Mouse (Mus musculus): Measurements from ENCODE around the gene Gm13698. TPM values are rescaled to one million over a fixed set of nuclear protein-coding genes. Genes with fewer than 3 reads are reported as not detected.

The Gm13698 gene
- polyA plus RNA-seq (2015; fragmentation: Nextera tagmentation; extraction: Ambion mirVana) = not detected in 2 replicates

GRCm38 (mm10) chr2:83955393-83955792 lies at the start of gene Gm13698:
Gene Gm13698, plus strand, starts transcription at chr2:83955693.

GRCm38 (mm10) chr2:83940931-83941361 lies 14.5 kb upstream of the Gm13698 start, which contains the start of gene Zswim2:
Gene Zswim2, minus strand, starts transcription at chr2:83941228.

GRCm38 (mm10) chr2:83961203-83961602 lies 5.7 kb downstream of the Gm13698 start, which contains the start of gene Gm13693:
Gene Gm13693, plus strand, starts transcription at chr2:83961503.

GRCm38 (mm10) chr2:83967013-83967412 lies 11.5 kb downstream of the Gm13698 start, which contains the start of gene Gm13695:
Gene Gm13695, plus strand, starts transcription at chr2:83967313.

GRCm38 (mm10) chr2:83972823-83973222 lies 17.3 kb downstream of the Gm13698 start, which contains the start of gene Gm13696:
Gene Gm13696, plus strand, starts transcription at chr2:83973123.

GRCm38 (mm10) chr2:83978633-83979032 lies 23.1 kb downstream of the Gm13698 start, which contains the start of gene Gm13694:
Gene Gm13694, plus strand, starts transcription at chr2:83978933.

GRCm38 (mm10) chr2:83984443-83984842 lies 28.9 kb downstream of the Gm13698 start, which contains the start of gene Gm13697:
Gene Gm13697, plus strand, starts transcription at chr2:83984743.

GRCm38 (mm10) chr2:83990253-83990652 lies 34.8 kb downstream of the Gm13698 start, which contains the start of gene Gm13691:
Gene Gm13691, plus strand, starts transcription at chr2:83990553.

Other genes with a start within 250 kb of the Gm13698 start
- gene Itgav, start 231.3 kb upstream of the Gm13698 start, polyA plus RNA-seq (2015; fragmentation: Nextera tagmentation; extraction: Ambion mirVana) = 42.4 and 51.3 TPM in 2 replicates
- 4.6 and 5.0 TPM in 2 replicates for gene Fam171b, start 143.1 kb upstream of the Gm13698 start, polyA plus RNA-seq (2015; fragmentation: Nextera tagmentation; extraction: Ambion mirVana)
- gene Zswim2, start 14.5 kb upstream of the Gm13698 start, polyA plus RNA-seq (2015; fragmentation: Nextera tagmentation; extraction: Ambion mirVana) = not detected in 2 replicates
- not detected in 2 replicates for gene Gm13693, start 5.8 kb downstream of the Gm13698 start, polyA plus RNA-seq (2015; fragmentation: Nextera tagmentation; extraction: Ambion mirVana)
- gene Gm13695, start 11.6 kb downstream of the Gm13698 start, polyA plus RNA-seq (2015; fragmentation: Nextera tagmentation; extraction: Ambion mirVana) = not detected in 2 replicates
- not detected in 2 replicates for gene Gm13696, start 17.4 kb downstream of the Gm13698 start, polyA plus RNA-seq (2015; fragmentation: Nextera tagmentation; extraction: Ambion mirVana)
- gene Gm13694, start 23.2 kb downstream of the Gm13698 start, polyA plus RNA-seq (2015; fragmentation: Nextera tagmentation; extraction: Ambion mirVana) = not detected in 2 replicates
- gene Gm13697, start 29.1 kb downstream of the Gm13698 start, polyA plus RNA-seq (2015; fragmentation: Nextera tagmentation; extraction: Ambion mirVana) = not detected in 2 replicates
- gene Gm13691, start 34.9 kb downstream of the Gm13698 start, polyA plus RNA-seq (2015; fragmentation: Nextera tagmentation; extraction: Ambion mirVana) = not detected in 2 replicates

All from skeletal muscle tissue, postnatal 0 days (tissue).